Mouse (Mus musculus) kidney, postnatal 0 days (tissue): ENCODE results near the gene Gm26920. TPM values are rescaled to one million over a fixed set of nuclear protein-coding genes. Genes with fewer than 3 reads are reported as not detected.

Source experiments
- ATAC-seq: fragments of 200-750 bp; cut with Nextera tagmentation; replicated peaks from 2 replicates; pipeline ENCODE4 v1.8.0; 2017; ENCODE audit warnings: low read depth, moderate number of reproducible peaks, moderate TSS enrichment, moderate library complexity; ENCODE audit not compliant: low FRiP score
- DNase-seq: peaks from one replicate; pipeline ENCODE4 v3.0.0-alpha.2; 2016; ENCODE audit warnings: low spot score
- H3K27ac ChIP-seq: fragments of 300-500 bp; sonication (generic); 2 replicates; pipeline ENCODE4 v1.5.1; 2014; ENCODE audit warnings: mild to moderate bottlenecking
- H3K27me3 ChIP-seq: fragments of 300-500 bp; sonication (generic); 2 replicates; pipeline ENCODE4 v1.6.1; 2014; ENCODE audit warnings: low read length, mixed read lengths; ENCODE audit not compliant: insufficient read depth
- H3K36me3 ChIP-seq: fragments of 300-500 bp; sonication (generic); 2 replicates; pipeline ENCODE4 v1.6.1; 2014; ENCODE audit warnings: low read length, mixed read lengths; ENCODE audit not compliant: insufficient read depth
- H3K4me1 ChIP-seq: fragments of 300-500 bp; sonication (generic); replicated peaks from 2 replicates; pipeline ENCODE4 v1.6.1; 2014; ENCODE audit warnings: antibody characterized with exemption, low read length, mixed read lengths; ENCODE audit not compliant: insufficient read depth
- H3K4me2 ChIP-seq: fragments of 300-500 bp; sonication (generic); 2 replicates; pipeline ENCODE4 v1.6.1; 2014; ENCODE audit warnings: mild to moderate bottlenecking, low read length, moderate library complexity, mixed read lengths
- H3K4me3 ChIP-seq: fragments of 300-500 bp; sonication (generic); replicated peaks from 2 replicates; pipeline ENCODE4 v1.5.1; 2014; ENCODE audit warnings: low read depth, low read length
- H3K9ac ChIP-seq: fragments of 300-500 bp; sonication (generic); 2 replicates; pipeline ENCODE4 v1.6.1; 2014; ENCODE audit warnings: low read depth, low read length
- H3K9me3 ChIP-seq: fragments of 300-500 bp; sonication (generic); replicated peaks from 2 replicates; pipeline ENCODE4 v1.6.1; 2016; ENCODE audit warnings: low read length, inconsistent platforms, mixed read lengths
- CTCF ChIP-seq: IDR thresholded peaks from 2 replicates; pipeline ENCODE4 v1.5.1; 2016; ENCODE audit warnings: antibody characterized with exemption, low read depth, mild to moderate bottlenecking, moderate library complexity
- WGBS: fragments of 180-500 bp; shearing (Covaris S2); extraction: QIAGEN DNeasy Blood & Tissue Kit; methylation state at CpG from one replicate; pipeline ENCODE4 v1.1.7; 2014; 5-methylcytosine and 5-hydroxymethylcytosine counted together
- microRNA-seq: library from miRNA; unstranded; fragments of <30 nt; microRNA quantifications from one replicate; pipeline ENCODE4, GENCODE M21; 2016
- polyA plus RNA-seq: library from polyadenylated mRNA; unstranded; fragments of >200 nt; fragmentation: Nextera tagmentation; extraction: Ambion mirVana; gene quantifications from 2 replicates; pipeline ENCODE4 v1.2.1, GENCODE M21; 2015

Gene Gm26920
- polyA plus RNA-seq, 1 experiment from 2014 or later: 0.83 TPM

GRCm38 (mm10) chr7:30007601-30008000 is 82.6 kb downstream of the Gm26920 start:
- H3K4me2 ChIP-seq: no peak overlapping the region
- DNase-seq (no peak), ATAC-seq (no peak)
- no peak overlapping the region for H3K4me3 ChIP-seq
- TF ChIP-seq CTCF: no peak
- no peaks in the 10 kb centered on the region for H3K27me3 ChIP-seq
- no peaks in the 10 kb centered on the region for H3K9me3 ChIP-seq
- peaks cover 18% of the 10 kb centered on the region; the same call in 1 of the 2 replicates for H3K36me3 ChIP-seq
- H3K9ac ChIP-seq: no peak overlapping the region
- 88% methylated on average over 1 of the region's 1 CpGs for WGBS
- H3K4me1 ChIP-seq: peaks cover 8% of the 10 kb centered on the region; the same call in 1 of the 2 replicates
- no peak overlapping the region for H3K27ac ChIP-seq

Small RNA genes within 50 kb of the gene (microRNA-seq; reads per million reads assigned to microRNA genes)
- not detected for gene Gm23368

Other genes with a start within 250 kb of the Gm26920 start
- 4.6 TPM in 2 replicates for gene Zfp940, start 236.7 kb downstream of the Gm26920 start, polyA plus RNA-seq
- 5.5 and 5.6 TPM in 2 replicates for gene Zfp420, start 230.4 kb downstream of the Gm26920 start, polyA plus RNA-seq
- 7.7 and 7.8 TPM in 2 replicates for gene Zfp27, start 183.8 kb downstream of the Gm26920 start, polyA plus RNA-seq
- gene Zfp383, start 182.2 kb downstream of the Gm26920 start, polyA plus RNA-seq: 3.9 and 4.7 TPM in 2 replicates
- gene Zfp74, start 136.3 kb downstream of the Gm26920 start, polyA plus RNA-seq: 5.6 and 6.7 TPM in 2 replicates
- gene Zfp568, start 106.5 kb downstream of the Gm26920 start, polyA plus RNA-seq: 6.4 TPM in 2 replicates
- gene Zfp14, start 39.0 kb downstream of the Gm26920 start, polyA plus RNA-seq: 2.8 and 3.8 TPM in 2 replicates
- gene Zfp82, start 17.5 kb downstream of the Gm26920 start, polyA plus RNA-seq: 2.7 and 3.7 TPM in 2 replicates
- gene Zfp566, start 117 bp upstream of the Gm26920 start, polyA plus RNA-seq: 9.5 and 9.6 TPM in 2 replicates
- gene Zfp260, start 4.4 kb upstream of the Gm26920 start, polyA plus RNA-seq: 79.8 and 84.7 TPM in 2 replicates
- 4.9 and 5.5 TPM in 2 replicates for gene Zfp382, start 31.5 kb upstream of the Gm26920 start, polyA plus RNA-seq
- gene Zfp146, start 79.3 kb upstream of the Gm26920 start, polyA plus RNA-seq: 10.6 and 11.4 TPM in 2 replicates
- 32.9 and 43.0 TPM in 2 replicates for gene Cox7a1, start 93.7 kb upstream of the Gm26920 start, polyA plus RNA-seq
- gene Capns1, start 108.4 kb upstream of the Gm26920 start, polyA plus RNA-seq: 121 and 122 TPM in 2 replicates
- 148 and 157 TPM in 2 replicates for gene Polr2i, start 141.5 kb upstream of the Gm26920 start, polyA plus RNA-seq
- gene Tbcb, start 141.9 kb upstream of the Gm26920 start, polyA plus RNA-seq: 176 and 179 TPM in 2 replicates
- not detected in 2 replicates for gene Ovol3, start 145.3 kb upstream of the Gm26920 start, polyA plus RNA-seq
- 0.11 and 0.27 TPM in 2 replicates for gene Thap8, start 189.7 kb upstream of the Gm26920 start, polyA plus RNA-seq
- gene Wdr62, start 190.0 kb upstream of the Gm26920 start, polyA plus RNA-seq: 2.7 and 3.4 TPM in 2 replicates
- 22.7 and 23.3 TPM in 2 replicates for gene Clip3, start 201.3 kb upstream of the Gm26920 start, polyA plus RNA-seq
- gene Alkbh6, start 218.3 kb upstream of the Gm26920 start, polyA plus RNA-seq: 95.3 and 101 TPM in 2 replicates
- gene Syne4, start 224.4 kb upstream of the Gm26920 start, polyA plus RNA-seq: 79.0 and 88.4 TPM in 2 replicates
- gene E130208F15Rik, start 231.3 kb upstream of the Gm26920 start, polyA plus RNA-seq: not detected in 2 replicates
- 32.0 and 35.1 TPM in 2 replicates for gene Sdhaf1, start 233.5 kb upstream of the Gm26920 start, polyA plus RNA-seq